Mouse (Mus musculus) intestine, postnatal 0 days (tissue): ENCODE data around the gene Ism1. TPM values are rescaled to one million over a fixed set of nuclear protein-coding genes. Genes with fewer than 3 reads are reported as not detected.

Source experiments
- ATAC-seq: fragments of 200-750 bp; cut with Nextera tagmentation; 2 replicates; pipeline ENCODE4 v1.8.0; 2017; ENCODE audit warnings: mild to moderate bottlenecking, moderate TSS enrichment, moderate library complexity
- H3K27ac ChIP-seq: fragments of 300-500 bp; sonication (generic); 2 replicates; pipeline ENCODE4 v1.5.1; 2014; ENCODE audit warnings: mild to moderate bottlenecking, low read depth, low read length, moderate library complexity
- H3K27me3 ChIP-seq: fragments of 300-500 bp; sonication (generic); replicated peaks from 2 replicates; pipeline ENCODE4 v1.6.1; 2014; ENCODE audit warnings: low read length, mixed read lengths; ENCODE audit not compliant: control insufficient read depth, insufficient read depth
- H3K36me3 ChIP-seq: fragments of 300-500 bp; sonication (generic); 2 replicates; pipeline ENCODE4 v1.6.1; 2014; ENCODE audit warnings: mild to moderate bottlenecking, moderate library complexity; ENCODE audit not compliant: control insufficient read depth, insufficient read depth
- H3K4me1 ChIP-seq: fragments of 300-500 bp; sonication (generic); replicated peaks from 2 replicates; pipeline ENCODE4 v1.6.1; 2014; ENCODE audit warnings: antibody characterized with exemption, low read length, mixed read lengths; ENCODE audit not compliant: control insufficient read depth, insufficient read depth
- H3K4me2 ChIP-seq: fragments of 300-500 bp; sonication (generic); replicated peaks from 2 replicates; pipeline ENCODE4 v1.6.1; 2014; ENCODE audit warnings: low read depth, mild to moderate bottlenecking, moderate library complexity
- H3K4me3 ChIP-seq: fragments of 300-500 bp; sonication (generic); 2 replicates; pipeline ENCODE4 v1.5.1; 2014; ENCODE audit warnings: low read depth, low read length
- H3K9ac ChIP-seq: fragments of 300-500 bp; sonication (generic); 2 replicates; pipeline ENCODE4 v1.6.1; 2014; ENCODE audit warnings: mild to moderate bottlenecking, low read depth, low read length
- H3K9me3 ChIP-seq: fragments of 300-500 bp; sonication (generic); 2 replicates; pipeline ENCODE4 v1.6.1; 2016; ENCODE audit warnings: mixed run types; ENCODE audit not compliant: control insufficient read depth
- CTCF ChIP-seq: sonication (generic); IDR thresholded peaks from 2 replicates; pipeline ENCODE4 v1.5.1; 2016; ENCODE audit warnings: low read depth, mild to moderate bottlenecking, control low read depth, antibody characterized with exemption, moderate library complexity
- WGBS: fragments of 180-500 bp; shearing (Covaris S2); extraction: QIAGEN DNeasy Blood & Tissue Kit; methylation state at CpG from one replicate; pipeline ENCODE4 v1.1.7; 2014; 5-methylcytosine and 5-hydroxymethylcytosine counted together
- polyA plus RNA-seq: library from polyadenylated mRNA; unstranded; fragments of >200 nt; fragmentation: Nextera tagmentation; extraction: Ambion mirVana; gene quantifications from 2 replicates; pipeline ENCODE4 v1.2.1, GENCODE M21; 2015

Gene Ism1
- 0.37 and 0.44 TPM in 2 replicates for polyA plus RNA-seq

DNA sequence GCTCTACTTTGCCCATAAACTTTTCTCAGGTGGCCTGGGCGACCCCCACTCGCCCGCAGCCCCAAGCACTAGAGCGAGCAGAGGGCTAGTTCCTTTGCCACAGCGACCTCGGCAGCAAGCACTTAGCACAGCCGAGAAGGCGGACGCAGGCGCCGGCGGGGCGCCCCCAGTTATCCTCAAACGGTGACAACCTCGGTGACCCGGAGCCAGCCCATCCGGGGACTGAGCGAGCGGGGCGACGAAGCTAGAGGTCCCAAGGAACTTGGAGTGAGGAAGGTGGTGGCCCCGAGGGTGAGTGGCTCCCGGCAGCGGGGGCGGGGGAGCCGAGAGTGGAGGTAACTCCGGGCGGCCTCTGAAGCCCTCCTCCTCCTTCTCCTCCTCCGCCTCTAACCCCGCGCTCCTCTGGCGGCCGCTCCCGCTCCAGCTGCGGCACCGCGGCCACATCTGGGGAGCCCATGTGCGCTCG lies at the start of gene Ism1:
Ism1 (plus strand) TSS at position 370 of the 466 bp plus-strand sequence.
- peak; percentile 51 for ATAC-seq
- H3K9ac ChIP-seq, result peak within 1 kb of the TSS; percentile 59
- no peak within 1 kb of the TSS for H3K27ac ChIP-seq
- H3K4me1 ChIP-seq, result no peaks in the 10 kb centered on the region; the same call in 1 of the 2 replicates
- TF ChIP-seq CTCF, result no peak
- H3K4me3 ChIP-seq, result peak within 1 kb of the TSS; percentile 82
- H3K36me3 ChIP-seq, result no peaks in the 10 kb centered on the region
- no peaks in the 10 kb centered on the region for H3K9me3 ChIP-seq
- peaks cover 48% of the 10 kb centered on the region for H3K27me3 ChIP-seq
- H3K4me2 ChIP-seq, result peak within 1 kb of the TSS; percentile 99
- under 1% methylated on average over 31 of the region's 39 CpGs for WGBS

DNA sequence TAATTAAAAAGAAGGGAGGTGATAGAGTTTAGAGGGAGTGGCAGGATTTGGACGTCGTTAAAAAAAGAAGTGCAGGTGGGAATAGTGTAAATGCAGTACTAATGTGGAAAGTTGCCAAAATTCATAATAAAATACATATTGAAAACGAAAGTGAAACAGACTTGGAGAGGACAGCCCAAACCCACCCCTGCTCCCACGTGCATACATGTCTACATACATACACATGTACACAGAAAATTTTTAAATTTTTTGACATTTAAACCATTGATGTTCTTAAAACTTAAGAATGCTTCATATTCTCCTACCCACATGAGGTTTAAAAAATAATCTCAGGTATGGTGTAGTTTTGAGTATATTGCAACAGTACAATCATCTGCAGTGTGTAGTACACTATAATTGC lies 49.2 kb upstream of the Ism1 start:
- no peaks in the 10 kb centered on the region for H3K36me3 ChIP-seq
- 62% methylated on average over 4 of the region's 4 CpGs for WGBS
- no peak for TF ChIP-seq CTCF
- no peak overlapping the region for H3K4me3 ChIP-seq
- ATAC-seq, result no peak
- no peaks in the 10 kb centered on the region for H3K27me3 ChIP-seq
- H3K4me1 ChIP-seq, result no peaks in the 10 kb centered on the region
- H3K27ac ChIP-seq, result no peak overlapping the region
- H3K9me3 ChIP-seq, result no peaks in the 10 kb centered on the region
- H3K4me2 ChIP-seq, result no peak overlapping the region
- no peak overlapping the region for H3K9ac ChIP-seq

DNA sequence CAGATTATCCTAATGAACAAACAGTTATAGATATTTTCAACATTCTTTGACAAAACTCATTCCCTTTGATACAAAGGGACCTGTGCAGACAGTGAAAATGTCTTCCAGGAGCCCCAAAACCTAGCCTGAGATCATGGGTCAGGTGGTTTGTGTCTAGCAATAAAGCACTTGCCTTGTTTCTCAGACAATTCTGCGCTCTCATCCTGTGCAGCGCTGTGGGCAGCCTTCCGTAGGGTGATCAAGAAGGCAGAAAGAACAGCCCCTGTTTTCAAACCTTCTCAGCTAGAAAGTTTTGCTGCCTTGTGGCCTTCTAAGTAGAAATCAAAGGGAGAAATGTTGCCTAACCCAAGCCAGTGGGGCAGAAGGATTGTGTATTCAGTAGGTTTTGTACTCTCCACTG lies 48.3 kb upstream of the Ism1 start:
- Histone ChIP-seq H3K9me3 (no peaks in the 10 kb centered on the region), H3K4me2 (no peak overlapping the region), H3K9ac (no peak overlapping the region), H3K4me3 (no peak overlapping the region), H3K36me3 (no peaks in the 10 kb centered on the region), H3K4me1 (no peaks in the 10 kb centered on the region), H3K27me3 (no peaks in the 10 kb centered on the region), H3K27ac (no peak overlapping the region)
- no peak for ATAC-seq
- TF ChIP-seq CTCF, result no peak
- 90% methylated on average over 3 of the region's 3 CpGs for WGBS

DNA sequence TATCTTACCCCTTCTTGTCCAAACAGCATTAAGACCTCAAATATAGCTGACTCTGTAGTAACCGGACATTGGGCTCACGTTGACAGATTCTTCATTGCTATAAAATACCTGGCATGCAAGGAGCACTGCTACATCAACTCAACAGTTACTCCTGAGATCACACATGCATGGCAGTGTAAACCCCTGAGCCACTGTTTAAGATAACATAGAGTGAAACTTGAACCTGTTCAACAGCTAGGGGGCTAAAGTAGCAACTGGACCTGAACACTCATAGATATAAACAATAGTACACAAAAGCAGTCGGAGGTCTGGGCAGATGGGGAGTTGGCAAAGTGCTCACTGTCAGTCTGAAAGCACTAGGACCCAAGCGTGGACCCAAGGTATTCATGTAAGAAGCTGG lies 43.5 kb upstream of the Ism1 start:
- WGBS, result 59% methylated on average over 4 of the region's 4 CpGs
- H3K4me2 ChIP-seq, result no peak overlapping the region
- H3K36me3 ChIP-seq, result no peaks in the 10 kb centered on the region
- H3K27me3 ChIP-seq, result no peaks in the 10 kb centered on the region
- H3K9ac ChIP-seq, result no peak overlapping the region
- no peak overlapping the region for H3K27ac ChIP-seq
- H3K4me3 ChIP-seq, result no peak overlapping the region
- no peaks in the 10 kb centered on the region for H3K9me3 ChIP-seq
- TF ChIP-seq CTCF, result no peak
- no peaks in the 10 kb centered on the region for H3K4me1 ChIP-seq
- ATAC-seq, result no peak

DNA sequence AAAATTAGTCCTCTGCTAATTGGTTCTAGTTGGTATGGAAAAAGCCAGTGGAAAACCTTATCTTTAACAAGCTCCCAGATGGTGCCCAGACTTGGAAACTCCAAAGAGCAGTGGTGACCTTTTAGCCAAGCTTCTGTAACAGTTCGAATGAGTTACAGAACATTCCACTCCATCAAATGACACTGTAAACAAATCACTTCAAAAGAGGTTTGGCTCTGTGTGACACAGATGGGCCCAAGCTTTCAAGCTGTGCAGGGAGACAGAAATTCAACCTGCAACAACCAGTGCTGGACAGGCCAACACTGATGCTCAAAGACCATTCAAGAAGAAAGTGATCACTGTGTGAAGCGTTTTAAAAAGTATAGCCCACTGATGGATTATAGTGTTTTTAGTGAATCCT lies 40.1 kb upstream of the Ism1 start:
- Histone ChIP-seq H3K4me2 (no peak overlapping the region), H3K4me1 (no peaks in the 10 kb centered on the region), H3K9ac (no peak overlapping the region), H3K4me3 (no peak overlapping the region), H3K9me3 (no peaks in the 10 kb centered on the region), H3K27ac (no peak overlapping the region), H3K27me3 (no peaks in the 10 kb centered on the region), H3K36me3 (no peaks in the 10 kb centered on the region)
- no peak for ATAC-seq
- WGBS, result 40% methylated on average over 2 of the region's 2 CpGs
- no peak for TF ChIP-seq CTCF

DNA sequence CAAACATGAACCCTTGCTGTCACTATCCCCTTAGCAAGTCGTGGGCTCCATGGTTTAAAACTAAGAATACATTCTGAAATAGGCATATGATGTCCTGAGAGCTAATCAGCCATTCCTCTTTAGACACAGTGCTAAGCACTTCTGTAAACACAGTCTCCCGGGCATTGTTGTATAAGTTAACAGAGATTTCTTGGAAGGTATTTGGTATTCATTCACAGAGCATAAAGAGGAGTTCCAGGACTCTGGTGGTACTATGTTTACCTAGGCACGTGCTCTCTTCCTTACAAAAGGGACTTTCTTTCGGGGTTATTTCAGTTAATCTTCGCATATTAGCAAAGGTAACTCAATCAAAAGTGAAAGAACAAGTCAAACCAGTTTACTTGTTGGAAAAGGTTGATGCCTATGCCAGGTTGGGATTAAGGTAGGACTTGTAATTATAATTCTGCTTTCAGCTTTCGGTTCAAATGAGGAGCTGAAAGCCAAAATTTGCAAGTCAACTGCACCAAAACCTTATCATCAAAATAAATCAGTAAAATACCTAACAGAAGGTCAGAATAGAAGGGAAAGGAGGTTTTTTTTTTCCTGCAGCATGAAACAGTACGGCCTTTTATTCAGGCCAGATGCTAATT lies 36.1 kb upstream of the Ism1 start:
- ATAC-seq, result no peak
- no peaks in the 10 kb centered on the region for H3K4me1 ChIP-seq
- no peaks in the 10 kb centered on the region for H3K36me3 ChIP-seq
- no peaks in the 10 kb centered on the region for H3K9me3 ChIP-seq
- no peak overlapping the region for H3K4me3 ChIP-seq
- no peak overlapping the region for H3K4me2 ChIP-seq
- WGBS, result 32% methylated on average over 7 of the region's 7 CpGs
- H3K27ac ChIP-seq, result no peak overlapping the region
- H3K27me3 ChIP-seq, result no peaks in the 10 kb centered on the region
- H3K9ac ChIP-seq, result no peak overlapping the region
- TF ChIP-seq CTCF, result no peak
